11 mouse cellular contexts compared by ENCODE assay signal in the genomic region with DNA sequence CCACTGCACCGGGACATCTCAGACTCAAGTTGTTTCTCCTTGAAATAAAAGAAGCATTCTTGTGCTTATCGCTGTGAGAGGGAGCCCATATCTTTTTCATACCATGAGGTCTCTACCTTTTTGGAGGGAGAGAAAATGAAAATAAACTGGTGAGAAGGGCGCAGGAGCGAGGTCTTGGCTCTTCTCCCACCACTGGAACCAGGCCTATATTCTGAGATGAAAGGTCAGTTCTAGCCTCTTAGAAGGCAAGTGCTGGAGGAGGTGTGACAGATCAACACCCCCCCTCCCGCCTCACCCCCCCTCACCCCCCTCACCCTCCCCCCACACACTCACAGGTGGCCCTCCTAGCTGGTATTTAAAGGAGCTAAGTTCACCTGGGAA.
DNase-seq lines count a peak whose midpoint lies in the region; ATAC-seq and TF ChIP-seq lines count a peak whose summit lies in the region.
"Had no signal": no experiment of that assay in that cellular context is flagged by ENCODE, and none has a peak within 500 bp of the region (broad histone marks: within the 10 kb centered on the region; RNA-seq: fewer than 3 reads in every experiment).

No protein-coding gene starts in this region.

- dilution Hi-C loops in CH12.LX (cut with MboI; ENCODE audit: extremely low pct_ligation_motif_present, extremely low pct_unique_long_range_greater_than_20kb, low sequenced_read_pairs): no loop called here

- WGBS in forebrain, embryonic 10.5 days: 73% methylated on average over 5 of the region's 5 CpGs
- 74% methylated on average over 4 of the region's 5 CpGs for WGBS in forebrain, embryonic 14.5 days
- 55% methylated on average over 5 of the region's 5 CpGs for WGBS in kidney, adult 2 months
- 67% methylated on average over 5 of the region's 5 CpGs for WGBS in forebrain, embryonic 12.5 days

- H3K36me3 ChIP-seq in forebrain, embryonic 10.5 days (replicated peaks): peaks cover 2% of the 10 kb centered on the region; the same call in 1 of the 2 replicates
- H3K36me3 ChIP-seq in forebrain, embryonic 14.5 days (ENCODE audit: control insufficient read depth, insufficient read depth, low read length): no peaks in the 10 kb centered on the region
- H3K36me3 ChIP-seq in kidney, adult 2 months (ENCODE audit: control insufficient read depth, insufficient read depth, low read length): no peaks in the 10 kb centered on the region
- peaks cover 0 to 36% of the 10 kb centered on the region in 2 experiments for H3K36me3 ChIP-seq in CH12.LX (replicated peaks in 1 of 2; ENCODE audit: control insufficient read depth in 1 of 2, insufficient read depth in 1 of 2, low read length in 1 of 2)
- no peaks in the 10 kb centered on the region for H3K36me3 ChIP-seq in forebrain, embryonic 12.5 days (replicated peaks)

- H3K9ac ChIP-seq in forebrain, embryonic 14.5 days (ENCODE audit: low read length): no peak overlapping the region
- no peak overlapping the region for H3K9ac ChIP-seq in CH12.LX (ENCODE audit: insufficient read depth, low read depth)
- H3K9ac ChIP-seq in forebrain, embryonic 12.5 days: no peak overlapping the region

- H3K9me3 ChIP-seq in forebrain, embryonic 10.5 days: no peaks in the 10 kb centered on the region
- no peaks in the 10 kb centered on the region for H3K9me3 ChIP-seq in forebrain, embryonic 14.5 days (replicated peaks; ENCODE audit: control insufficient read depth, low read length)
- H3K9me3 ChIP-seq in CH12.LX (replicated peaks; ENCODE audit: low read length): no peaks in the 10 kb centered on the region
- no peaks in the 10 kb centered on the region for H3K9me3 ChIP-seq in forebrain, embryonic 12.5 days

- no peak for TF ChIP-seq POLR2A in kidney, adult 2 months (IDR thresholded peaks at IDR 0.05; ENCODE audit: low read depth, low read length)
- TF ChIP-seq POLR2A in CH12.LX (IDR thresholded peaks at IDR 0.05; ENCODE audit: low read depth, low read length): no peak

- H3K4me2 ChIP-seq in forebrain, embryonic 14.5 days (ENCODE audit: low read length): no peak overlapping the region
- H3K4me2 ChIP-seq in CH12.LX (ENCODE audit: insufficient read depth, low read depth, poor library complexity, severe bottlenecking): peak overlapping the region; percentile 68; the same call in 1 of the 2 replicates
- no peak overlapping the region for H3K4me2 ChIP-seq in forebrain, embryonic 12.5 days

- H3K27me3 ChIP-seq in forebrain, embryonic 10.5 days (ENCODE audit: poor library complexity, severe bottlenecking): no peaks in the 10 kb centered on the region
- no peaks in the 10 kb centered on the region for H3K27me3 ChIP-seq in forebrain, embryonic 14.5 days (replicated peaks; ENCODE audit: control insufficient read depth, insufficient read depth, low read length)
- H3K27me3 ChIP-seq in kidney, adult 2 months (replicated peaks; ENCODE audit: control insufficient read depth, insufficient read depth, low read length): no peaks in the 10 kb centered on the region
- H3K27me3 ChIP-seq in CH12.LX (replicated peaks): no peaks in the 10 kb centered on the region
- H3K27me3 ChIP-seq in forebrain, embryonic 12.5 days: no peaks in the 10 kb centered on the region
- H3K27me3 ChIP-seq: Patski had no signal

- H3K27ac ChIP-seq in forebrain, embryonic 10.5 days: peak overlapping the region; percentile 51; the same call in 1 of the 2 replicates
- H3K27ac ChIP-seq in forebrain, embryonic 14.5 days (ENCODE audit: low read depth, low read length): no peak overlapping the region; the same call in 1 of the 2 replicates
- H3K27ac ChIP-seq in kidney, adult 2 months (ENCODE audit: insufficient read depth, low read depth, low read length): no peak overlapping the region
- H3K27ac ChIP-seq in CH12.LX (ENCODE audit: insufficient read depth, low read depth): no peak overlapping the region; the same call in 1 of the 2 replicates
- peak overlapping the region; percentile 56; the same call in 1 of the 2 replicates for H3K27ac ChIP-seq in forebrain, embryonic 12.5 days

- DNase-seq in forebrain, embryonic 10.5 days (ENCODE audit: extremely low spot score, low spot score): no peak
- no peak for DNase-seq in forebrain, embryonic 14.5 days (ENCODE audit: low spot score)
- DNase-seq in kidney, adult 2 months: peak; percentile 67
- no peak for DNase-seq in kidney, postnatal 10 days
- no peak for DNase-seq in CH12.LX (ENCODE audit: extremely low read depth)
- DNase-seq in right cerebral cortex, postnatal 25 days: no peak
- DNase-seq in retina, embryonic 14.5 days (ENCODE audit: low spot score): no peak
- DNase-seq: adrenal gland, postnatal 10 days; B cell, adult 2 months had no signal

- peaks cover 4% of the 10 kb centered on the region for H3K79me2 ChIP-seq in CH12.LX (replicated peaks; ENCODE audit: control insufficient read depth, extremely low read depth, insufficient read depth, poor library complexity, severe bottlenecking)

- no peak for TF ChIP-seq RAD21 in CH12.LX (IDR thresholded peaks at IDR 0.05; ENCODE audit: low read depth, low read length)

- no peak for ATAC-seq in forebrain, embryonic 14.5 days
- no peak for ATAC-seq in forebrain, embryonic 12.5 days (ENCODE audit: low FRiP score)
- ATAC-seq: Patski had no signal

- H3K4me1 ChIP-seq in forebrain, embryonic 10.5 days: peaks cover 50% of the 10 kb centered on the region
- peaks cover 11% of the 10 kb centered on the region for H3K4me1 ChIP-seq in forebrain, embryonic 14.5 days (ENCODE audit: control insufficient read depth, insufficient read depth, low read length)
- H3K4me1 ChIP-seq in kidney, adult 2 months (ENCODE audit: control insufficient read depth, insufficient read depth, low read length): peaks cover 21% of the 10 kb centered on the region
- H3K4me1 ChIP-seq in CH12.LX (ENCODE audit: control insufficient read depth in 1 of 2, insufficient read depth in 2 of 2): peaks cover 36 to 67% of the 10 kb centered on the region in 2 experiments
- peaks cover 33% of the 10 kb centered on the region for H3K4me1 ChIP-seq in forebrain, embryonic 12.5 days

- no peak overlapping the region for H3K4me3 ChIP-seq in forebrain, embryonic 10.5 days
- no peak overlapping the region for H3K4me3 ChIP-seq in forebrain, embryonic 14.5 days (ENCODE audit: low read depth, low read length)
- H3K4me3 ChIP-seq in kidney, adult 2 months (ENCODE audit: insufficient read depth, low read depth, low read length): no peak overlapping the region
- no peak overlapping the region for H3K4me3 ChIP-seq in CH12.LX (replicated peaks in 1 of 3; ENCODE audit: low read depth in 2 of 3, low read length in 2 of 3, poor library complexity in 1 of 3)
- no peak overlapping the region for H3K4me3 ChIP-seq in forebrain, embryonic 12.5 days (replicated peaks)

- TF ChIP-seq CTCF in kidney, adult 2 months (conservative IDR thresholded peaks at IDR 0.05; ENCODE audit: insufficient read depth, insufficient read length, low read depth, low read length): no peak
- TF ChIP-seq CTCF in CH12.LX (conservative IDR thresholded peaks at IDR 0.05 in 1 of 2, IDR thresholded peaks at IDR 0.05 in 1 of 2; ENCODE audit: low read depth in 2 of 2, low read length in 2 of 2): no peak

- TF ChIP-seq EP300 in CH12.LX (IDR thresholded peaks at IDR 0.05; ENCODE audit: low read length): no peak

- in situ Hi-C loops in CH12.LX (cut with MboI; ENCODE audit: low pct_ligation_motif_present, low pct_unique_long_range_greater_than_20kb, low sequenced_read_pairs): no loop called here

TF ChIP-seq in CH12.LX, 34 proteins besides CTCF, POLR2A, EP300 and RAD21:
- TF ChIP-seq MEF2A (IDR thresholded peaks at IDR 0.05; ENCODE audit: borderline replicate concordance, low read depth, low read length): no peak
- TF ChIP-seq ELF1 (IDR thresholded peaks at IDR 0.05; ENCODE audit: low read depth, low read length): no peak
- no peak for TF ChIP-seq MAFK (IDR thresholded peaks at IDR 0.05; ENCODE audit: insufficient replicate concordance, low read length)
- TF ChIP-seq KAT2A (IDR thresholded peaks at IDR 0.05; ENCODE audit: insufficient replicate concordance, low read length): no peak
- no peak for TF ChIP-seq ZKSCAN1 (IDR thresholded peaks at IDR 0.05; ENCODE audit: borderline replicate concordance, low read depth, low read length)
- TF ChIP-seq POLR2AphosphoS2 (IDR thresholded peaks at IDR 0.05; ENCODE audit: low read depth, low read length): no peak
- TF ChIP-seq HCFC1 (IDR thresholded peaks at IDR 0.05; ENCODE audit: low read depth, low read length): no peak
- no peak for TF ChIP-seq MYC (IDR thresholded peaks at IDR 0.05; ENCODE audit: low read depth, low read length)
- TF ChIP-seq SMC3 (IDR thresholded peaks at IDR 0.05; ENCODE audit: low read depth, low read length): no peak
- TF ChIP-seq CHD1 (IDR thresholded peaks at IDR 0.05; ENCODE audit: low read depth, low read length): no peak

Comparison
In these comparisons a context has a peak if more than half of its experiments do, and no peak if none do; other contexts are left out.
1. H3K27ac ChIP-seq: peak in forebrain, embryonic 10.5 days (single experiment) and forebrain, embryonic 12.5 days (single experiment); none in forebrain, embryonic 14.5 days (single experiment), kidney, adult 2 months (single experiment) and CH12.LX (single experiment).